Mouse (Mus musculus) adrenal gland, postnatal 36 days (tissue): ENCODE data around the gene Ttll5. TPM values are rescaled to one million over a fixed set of nuclear protein-coding genes. Genes with fewer than 3 reads are reported as not detected.
A peak's percentile ranks its signal among the peaks of the same experiment; 100 is the strongest.

Experiments used
- DNase-seq, 2 experiments: peaks; one replicate each; pipeline ENCODE4 v3.0.0; 2021; ENCODE audit warnings: mixed read lengths in 1 of 2
- long read RNA-seq, 2 experiments: library from polyadenylated mRNA; stranded (forward); transcript quantifications; one replicate each; pipeline ENCODE4 v2.0.0; 2021; ENCODE audit warnings: borderline sequencing depth in 2 of 2
- total RNA-seq, 2 experiments: library from RNA; stranded (reverse); gene quantifications; 2 replicates each; pipeline ENCODE4 v1.2.3; 2021

Gene Ttll5
- total RNA-seq: 10 to 100 TPM; 17.3 to 29.2 TPM
- long read RNA-seq, experiment 1, partial matches to known transcripts: 1 of 1 reads
- long read RNA-seq, experiment 1, other reads (novel, unspliced or antisense): 0 of 1 reads
- long read RNA-seq, experiment 2, partial matches to known transcripts: 1 of 2 reads
- long read RNA-seq, experiment 2, other reads (novel, unspliced or antisense): 1 of 2 reads

- DNase-seq: peak; percentile 95 to 96
These were observed at the start of gene Ttll5, which contains the start of gene Erg28 for GRCm38 (mm10) chr12:85824438-85825264. TSS of gene Ttll5 (plus strand) at chr12:85824659. TSS of gene Erg28 (minus strand) at chr12:85824550.

- DNase-seq: no peak
These were observed 45.5 kb upstream of the Ttll5 start for GRCm38 (mm10) chr12:85778962-85779361.

GRCm38 (mm10) chr12:85779707-85780106, 44.8 kb upstream of the Ttll5 start:
- DNase-seq: no peak

- DNase-seq: peak in 1 of 2 experiments; percentile 28
These were observed 42.9 kb upstream of the Ttll5 start for GRCm38 (mm10) chr12:85781606-85782005.

- DNase-seq: no peak
These were observed 39.3 kb upstream of the Ttll5 start for GRCm38 (mm10) chr12:85784916-85785815.

- no peak for DNase-seq
These were observed 32.3 kb upstream of the Ttll5 start for GRCm38 (mm10) chr12:85792158-85792557.

- DNase-seq: no peak
These were observed 31.6 kb upstream of the Ttll5 start for GRCm38 (mm10) chr12:85792821-85793346.

GRCm38 (mm10) chr12:85794094-85794493, 30.4 kb upstream of the Ttll5 start:
- peak in 1 of 2 experiments; percentile 44 for DNase-seq

- DNase-seq: no peak
These were observed 28.9 kb upstream of the Ttll5 start for GRCm38 (mm10) chr12:85795551-85795950.

- DNase-seq: no peak
These were observed 24.4 kb upstream of the Ttll5 start for GRCm38 (mm10) chr12:85800031-85800430.

- DNase-seq: no peak
These were observed 14.7 kb upstream of the Ttll5 start for GRCm38 (mm10) chr12:85809726-85810125.

GRCm38 (mm10) chr12:85810959-85811358, 13.5 kb upstream of the Ttll5 start:
- no peak for DNase-seq

- no peak for DNase-seq
These were observed 12.8 kb upstream of the Ttll5 start for GRCm38 (mm10) chr12:85811676-85812075.

- DNase-seq: peak; percentile 75 to 82
These were observed 10.9 kb upstream of the Ttll5 start for GRCm38 (mm10) chr12:85813599-85813998.

- DNase-seq: no peak
These were observed 2.4 kb upstream of the Ttll5 start for GRCm38 (mm10) chr12:85822051-85822450.

GRCm38 (mm10) chr12:85825361-85825760, 902 bp downstream of the Ttll5 start:
- DNase-seq: no peak

GRCm38 (mm10) chr12:85825822-85826221, 1.4 kb downstream of the Ttll5 start:
- DNase-seq: no peak

- DNase-seq: no peak
These were observed 4.4 kb downstream of the Ttll5 start for GRCm38 (mm10) chr12:85828856-85829255.

- DNase-seq: no peak
These were observed 5.4 kb downstream of the Ttll5 start for GRCm38 (mm10) chr12:85829866-85830265.

GRCm38 (mm10) chr12:85830691-85831090, 6.2 kb downstream of the Ttll5 start:
- DNase-seq: peak; percentile 65

GRCm38 (mm10) chr12:85834543-85834942, 10.1 kb downstream of the Ttll5 start:
- no peak for DNase-seq

- no peak for DNase-seq
These were observed 13.3 kb downstream of the Ttll5 start for GRCm38 (mm10) chr12:85837765-85838164.
